Mouse (Mus musculus) 416B (cell line): Measurements from ENCODE around the gene Dap3.
"Not testable (repeated sequence)": the region's sequence is repeated elsewhere in the genome, so short reads cannot be mapped to it uniquely, and the experiment has no call there.

Source experiments
- DNase-seq: peaks from one replicate; pipeline ENCODE4 v3.0.0; 2011; ENCODE audit warnings: low read depth

The Dap3 gene

DNA sequence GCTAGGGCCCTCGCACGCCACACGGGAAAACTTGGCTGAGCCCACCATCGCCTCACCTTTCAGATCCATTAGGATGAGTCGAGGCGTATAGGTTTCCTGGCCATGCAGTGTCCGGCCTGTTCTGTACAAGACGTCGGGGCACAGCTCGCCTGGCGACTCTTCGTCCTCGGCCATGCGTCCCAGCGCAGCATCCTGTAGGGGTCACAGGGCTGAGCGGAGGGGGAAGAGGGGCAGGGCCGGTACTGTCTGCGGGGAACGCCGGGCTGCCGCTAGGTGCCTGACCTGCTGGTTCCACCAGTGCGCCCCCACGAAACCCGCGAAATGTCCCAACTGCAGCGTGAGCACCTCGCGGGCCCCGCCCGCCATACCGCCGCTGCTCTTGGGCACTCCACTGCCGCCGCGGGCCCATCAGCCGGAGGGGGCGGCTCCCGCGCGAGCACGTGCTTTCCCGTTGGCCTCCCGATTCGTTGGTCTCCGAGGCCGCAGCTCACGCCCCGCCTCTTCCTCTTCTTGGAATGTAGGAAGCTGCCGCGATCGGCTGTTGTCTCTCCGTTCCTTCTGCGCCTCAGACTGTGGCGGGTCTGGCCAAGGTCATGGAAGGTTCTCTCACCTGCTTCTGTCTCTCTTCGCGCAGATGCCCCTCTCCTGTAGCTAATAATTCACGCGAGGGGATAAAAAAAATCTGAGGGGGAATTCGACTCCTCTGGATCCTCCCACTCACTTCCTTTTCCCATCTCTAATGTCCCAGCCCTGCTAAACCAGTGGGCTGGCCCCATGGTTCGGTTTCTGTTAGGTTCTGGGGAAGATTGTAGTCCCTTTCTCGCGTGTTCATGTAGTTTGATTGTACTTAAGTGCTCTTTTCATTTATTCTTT, 37.2 kb downstream of the Dap3 start, which contains the start of gene Msto1:
Gene Msto1 (minus strand): TSS at position 489 of the 873 bp plus-strand sequence.
- peak; percentile 95 for DNase-seq

DNA sequence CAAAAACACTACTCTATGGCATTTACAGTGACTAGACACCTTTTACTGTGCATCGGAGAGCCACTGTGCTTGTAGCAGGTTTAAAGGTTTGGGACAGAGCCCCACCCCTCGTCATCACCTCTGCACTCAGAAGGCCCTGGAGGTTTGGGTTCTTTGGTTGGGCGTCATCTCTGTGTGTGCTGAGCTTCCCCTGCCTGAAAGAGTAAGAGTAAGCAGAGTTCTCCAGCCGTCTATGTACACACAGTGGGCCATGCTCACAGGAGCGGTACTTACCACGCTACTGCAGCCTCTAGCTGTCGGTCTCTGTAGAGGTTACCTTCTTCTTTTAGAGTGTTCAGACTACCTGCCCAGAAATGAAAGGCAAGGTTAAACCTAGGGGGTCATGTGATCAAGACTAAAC, 38.4 kb downstream of the Dap3 start:
- no peak for DNase-seq

DNA sequence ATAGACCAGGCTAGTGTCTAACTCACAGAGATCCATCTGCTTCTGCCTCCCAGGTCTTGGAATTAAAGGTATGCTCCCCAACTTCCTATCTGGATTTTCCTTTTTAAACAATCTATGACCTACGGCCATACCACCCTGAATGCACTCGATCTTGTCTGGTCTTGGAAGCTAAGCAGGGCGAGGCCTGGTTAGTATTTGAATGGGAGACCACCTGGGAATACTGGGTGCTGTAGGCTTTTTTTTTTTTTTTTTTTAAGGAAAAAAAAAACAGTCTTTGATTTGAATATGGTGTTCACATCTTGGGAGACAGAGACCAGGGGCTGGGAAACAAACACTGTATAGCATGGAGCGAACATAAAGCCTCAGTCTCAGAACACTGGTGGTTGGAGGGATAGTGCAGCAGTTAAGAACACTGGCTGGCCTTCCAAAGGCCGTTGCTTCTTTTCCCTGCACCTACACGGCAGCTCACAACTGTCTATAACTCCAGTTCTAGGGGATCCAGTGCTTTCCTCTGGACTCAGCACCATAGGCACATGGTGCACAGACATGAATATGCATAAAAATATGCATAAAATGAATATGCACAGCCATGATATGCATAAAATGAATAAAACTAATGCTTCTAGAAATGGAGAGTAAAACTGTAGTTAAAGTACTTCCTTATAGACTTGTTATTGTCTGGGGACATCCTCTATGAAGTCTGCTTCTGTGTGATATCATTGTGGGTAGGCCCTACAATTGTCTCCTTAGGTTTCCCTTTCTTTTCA, 44.4 kb downstream of the Dap3 start:
- no peak for DNase-seq

GRCm38 (mm10) chr3:88905741-88906140, 45.2 kb downstream of the Dap3 start:
- DNase-seq = no peak

DNA sequence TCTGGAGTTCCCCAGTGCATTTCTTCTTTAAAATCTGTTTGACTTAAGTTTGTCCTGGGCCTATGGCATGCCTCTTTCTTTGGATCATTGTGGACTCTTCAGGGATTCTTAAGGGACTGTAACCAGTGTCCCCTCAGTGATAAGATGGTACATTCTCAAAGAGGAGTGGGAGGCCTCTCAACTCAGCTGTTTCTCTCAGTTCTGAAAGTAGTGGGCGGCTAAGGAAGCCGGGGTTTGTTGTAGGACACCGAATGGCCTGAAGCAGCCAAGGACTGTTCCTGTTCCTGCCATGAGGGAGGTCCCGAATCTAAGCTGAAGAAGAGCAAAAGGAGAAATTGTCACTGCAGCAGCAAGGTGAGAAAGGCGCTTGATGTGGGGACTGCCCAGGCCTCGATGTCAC, 45.8 kb downstream of the Dap3 start:
- DNase-seq = no peak

- DNase-seq = no peak
Measured at GRCm38 (mm10) chr3:88904803-88905202, 46.2 kb downstream of the Dap3 start.

- not testable (repeated sequence) for DNase-seq
Measured at GRCm38 (mm10) chr3:88893011-88893410, 58.0 kb downstream of the Dap3 start.

GRCm38 (mm10) chr3:88882536-88882935, 68.4 kb downstream of the Dap3 start:
- DNase-seq = not testable (repeated sequence)
